Mouse (Mus musculus): ENCODE data around the gene Nccrp1. TPM values are rescaled to one million over a fixed set of nuclear protein-coding genes. Genes with fewer than 3 reads are reported as not detected.
"Not testable (repeated sequence)": the region's sequence is repeated elsewhere in the genome, so short reads cannot be mapped to it uniquely, and the experiment has no call there.

Gene Nccrp1
- total RNA-seq, 2 experiments from 2014 or later, result not detected

DNA sequence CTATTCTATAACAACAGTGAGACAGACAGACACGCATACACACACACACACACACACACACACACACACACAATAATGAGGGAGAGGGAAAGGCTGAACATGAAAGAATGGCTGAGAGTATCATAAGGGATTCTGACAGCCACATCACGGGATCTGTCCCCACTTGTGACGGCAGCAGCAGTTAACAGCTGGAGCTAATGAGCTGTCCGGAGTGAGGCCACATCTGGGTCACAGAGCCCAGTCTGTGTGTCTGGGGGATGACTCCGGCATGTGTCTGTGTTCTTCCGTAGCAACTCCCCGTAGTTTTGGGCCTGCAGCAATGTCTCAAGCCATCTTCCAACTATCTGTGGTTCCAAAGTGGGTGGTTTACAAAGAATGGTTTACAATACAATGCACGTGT is 15.0 kb downstream of the Nccrp1 start:
- no peak for DNase-seq (ENCODE audit: low spot score in 2 of 2)

DNA sequence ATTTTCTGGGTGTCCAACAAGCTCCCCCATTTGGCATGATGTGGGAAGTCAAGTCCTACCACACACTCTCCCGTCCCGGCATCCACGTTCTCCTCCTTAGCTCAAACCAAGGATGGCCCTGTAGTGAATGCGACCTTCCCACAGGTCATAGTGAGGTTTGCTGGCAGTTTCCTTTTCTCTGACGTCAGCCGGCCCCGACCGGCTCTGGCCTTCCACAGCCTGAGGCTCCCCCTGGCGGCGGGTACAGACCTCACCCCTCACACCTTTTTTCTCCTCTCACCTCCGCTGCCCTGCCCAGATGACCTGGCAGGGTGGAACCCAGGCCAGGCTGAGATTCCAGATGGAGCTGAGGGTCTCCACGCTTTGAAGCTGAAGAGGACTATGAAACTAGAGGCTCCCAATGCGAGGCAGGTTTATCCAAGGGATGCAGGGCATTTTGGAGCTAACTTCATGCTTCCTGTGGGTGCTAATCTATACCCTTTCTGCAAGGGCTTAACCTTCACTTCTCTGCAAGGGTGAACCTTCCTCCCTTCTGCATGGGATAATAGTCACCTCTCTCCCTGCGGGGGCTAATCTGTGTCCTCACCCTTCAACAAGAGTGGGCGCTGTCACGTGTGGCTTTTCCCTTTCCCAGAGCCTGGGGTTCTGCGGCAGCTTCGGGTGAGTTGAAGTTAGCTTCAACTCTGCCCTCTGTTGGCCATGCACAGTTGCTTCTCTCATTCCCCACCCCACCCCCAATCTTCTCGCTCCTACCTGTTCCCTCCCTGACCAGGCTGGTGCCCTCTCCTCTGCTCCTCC is 18.9 kb downstream of the Nccrp1 start:
- peak; percentile 72 to 76 for DNase-seq (ENCODE audit: low spot score in 2 of 2)

DNA sequence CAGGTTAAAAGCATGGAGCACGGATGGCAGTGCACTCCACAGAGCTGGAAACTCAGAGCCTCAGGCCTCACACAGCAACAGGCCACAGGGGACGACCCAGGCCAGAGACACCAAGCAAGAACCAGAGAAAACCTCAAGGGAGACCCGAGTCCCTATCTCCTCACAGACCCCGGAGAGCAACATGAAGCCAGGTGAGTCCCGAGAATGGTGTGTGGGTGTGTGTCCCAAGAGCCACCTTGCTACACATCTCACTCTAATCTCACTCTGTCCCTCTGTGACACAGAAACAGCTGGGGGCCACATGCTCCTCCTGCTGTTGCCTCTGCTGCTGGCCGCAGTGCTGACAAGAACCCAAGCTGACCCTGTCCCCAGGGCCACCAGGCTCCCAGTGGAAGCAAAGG is 24.5 kb downstream of the Nccrp1 start, which contains the start of gene Ifnl3:
Gene Ifnl3 (plus strand): TSS at position 301 of the 400 bp plus-strand sequence.
- DNase-seq (ENCODE audit: low spot score in 2 of 2), result not testable (repeated sequence)

DNA sequence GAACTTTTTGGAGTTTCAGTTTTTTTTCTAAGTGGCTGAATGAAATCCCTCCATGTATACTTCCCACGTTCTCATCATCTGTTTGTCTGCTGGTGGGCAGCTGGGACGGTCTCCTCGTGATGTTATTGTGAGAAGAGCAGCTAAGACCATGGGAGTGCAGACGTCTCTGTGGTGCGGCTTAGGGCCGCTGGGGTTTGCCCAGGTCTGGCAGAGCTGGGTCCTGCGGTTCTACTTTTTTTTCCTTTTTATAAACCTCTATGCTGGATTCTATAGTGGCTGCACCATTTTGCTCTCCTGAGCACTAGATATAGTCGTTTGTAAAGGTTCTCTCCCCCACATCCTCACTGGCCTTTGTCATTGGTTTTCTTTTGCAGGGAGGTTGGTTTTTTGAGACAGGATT is 35.6 kb downstream of the Nccrp1 start:
- no peak for DNase-seq (ENCODE audit: low spot score in 2 of 2)

DNA sequence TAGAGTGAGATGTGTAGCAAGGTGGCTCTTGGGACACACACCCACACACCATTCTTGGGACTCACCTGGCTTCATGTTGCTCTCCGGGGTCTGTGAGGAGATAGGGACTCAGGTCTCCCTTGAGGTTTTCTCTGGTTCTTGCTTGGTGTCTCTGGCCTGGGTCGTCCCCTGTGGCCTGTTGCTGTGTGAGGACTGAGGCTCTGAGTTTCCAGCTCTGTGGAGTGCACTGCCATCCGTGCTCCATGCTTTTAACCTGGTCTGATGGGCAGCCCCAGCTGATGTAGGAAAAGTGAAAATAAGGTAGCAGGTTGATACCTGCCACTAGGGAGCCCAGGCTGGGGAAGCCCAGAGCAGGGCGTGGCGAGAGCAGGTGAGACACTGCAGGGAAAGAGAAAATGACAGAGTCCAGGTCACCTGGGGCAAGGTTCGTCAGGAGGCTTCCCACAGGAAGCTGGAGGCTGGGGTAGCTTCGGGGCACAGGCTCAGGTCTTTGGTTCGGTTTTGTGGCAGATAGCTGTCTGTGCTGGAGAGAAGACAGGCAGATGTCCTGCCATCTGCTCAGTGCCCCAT is 36.6 kb downstream of the Nccrp1 start, which contains the start of gene Ifnl2:
Gene Ifnl2 (minus strand): TSS at position 51 of the 570 bp plus-strand sequence.
- not testable (repeated sequence) for DNase-seq (ENCODE audit: low spot score in 2 of 2)

DNA sequence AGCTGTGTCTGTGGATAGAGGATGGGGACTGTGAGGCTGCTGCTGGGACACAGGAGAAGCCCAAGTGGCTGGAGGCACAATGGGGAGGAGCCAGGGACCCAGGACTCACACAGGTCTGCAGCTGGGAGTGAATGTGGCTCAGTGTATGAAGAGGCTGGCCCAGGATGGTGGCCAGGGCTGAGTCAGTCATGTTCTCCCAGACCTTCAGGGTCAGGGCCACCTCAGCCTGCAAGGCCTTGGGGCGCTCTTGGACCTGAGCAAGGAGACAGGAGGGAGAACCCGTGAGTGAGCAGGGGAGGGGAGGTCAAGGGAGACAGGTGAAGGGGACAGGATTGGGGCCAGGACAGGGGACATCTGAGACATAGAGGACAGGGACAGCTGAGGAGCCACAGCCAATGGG is 37.9 kb downstream of the Nccrp1 start:
- DNase-seq (ENCODE audit: low spot score in 2 of 2), result not testable (repeated sequence)

DNA sequence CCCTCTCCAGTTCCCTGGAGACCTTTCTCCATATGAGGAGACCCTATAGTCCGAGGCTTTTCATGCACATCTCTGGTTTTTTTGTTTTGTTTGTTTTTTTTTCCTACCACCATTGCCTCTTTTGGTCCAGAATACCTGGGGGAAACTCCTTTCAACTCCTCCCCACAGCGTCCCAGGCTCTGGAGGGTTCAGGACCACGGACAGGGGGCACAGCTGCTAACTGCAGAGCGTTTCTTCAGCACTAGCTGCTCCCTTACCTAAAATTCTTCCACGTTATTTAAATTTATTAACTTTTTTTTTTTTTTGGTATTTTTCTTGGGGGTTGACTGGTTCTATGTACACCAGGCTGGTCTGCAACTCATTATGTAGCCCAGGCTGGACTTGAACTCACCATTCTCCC is 41.5 kb downstream of the Nccrp1 start:
- no peak for DNase-seq (ENCODE audit: low spot score in 2 of 2)

DNA sequence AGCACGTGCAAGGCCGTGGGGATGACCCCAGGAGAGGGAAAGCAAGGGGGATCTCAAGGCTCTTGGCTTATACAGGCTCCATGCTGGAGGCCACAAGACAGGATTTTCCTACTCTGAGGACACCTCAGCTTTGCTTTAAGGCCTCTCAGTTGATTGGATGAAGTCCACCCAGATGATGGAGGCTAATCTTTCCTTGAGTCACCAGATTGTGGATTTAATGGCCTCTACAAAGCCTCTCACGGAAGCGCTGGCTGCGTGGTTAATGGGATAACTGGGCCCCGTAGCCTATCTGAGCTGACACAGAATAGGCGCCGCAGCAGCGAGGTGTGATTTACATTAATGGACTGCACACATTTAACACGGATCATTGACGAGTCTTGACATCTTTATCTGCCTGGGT is 51.6 kb downstream of the Nccrp1 start:
- DNase-seq (ENCODE audit: low spot score in 2 of 2), result no peak

Small RNAs within 50 kb of the gene (microRNA-seq; reads per million reads assigned to microRNA genes)
- gene Mir7049, result not detected

Other genes with a start within 250 kb of the Nccrp1 start
- not detected for gene Dll3, start 245.0 kb downstream of the Nccrp1 start, total RNA-seq (2021)
- 10 to 100 TPM; 48.9 to 50.0 TPM for gene Timm50, start 235.2 kb downstream of the Nccrp1 start, total RNA-seq (2021)
- 10 to 100 TPM; 76.6 to 78.9 TPM for gene Supt5, start 208.5 kb downstream of the Nccrp1 start, total RNA-seq (2021)
- 1,000 to 10,000 TPM; 1,034 to 1,195 TPM for gene Rps16, start 196.6 kb downstream of the Nccrp1 start, total RNA-seq (2021)
- 10 to 100 TPM; 41.9 to 42.8 TPM for gene Plekhg2, start 174.7 kb downstream of the Nccrp1 start, total RNA-seq (2021)
- gene Zfp36, start 167.0 kb downstream of the Nccrp1 start, total RNA-seq (2021), result 1 to 10 TPM; 8.5 to 9.9 TPM
- 10 to 100 TPM; 23.7 to 25.1 TPM for gene Med29, start 154.5 kb downstream of the Nccrp1 start, total RNA-seq (2021)
- 10 to 100 TPM; 41.2 to 55.6 TPM for gene Paf1, start 154.3 kb downstream of the Nccrp1 start, total RNA-seq (2021)
- gene Gmfg, start 109.8 kb downstream of the Nccrp1 start, total RNA-seq (2021), result 10 to 100 TPM; 16.1 to 16.2 TPM
- gene Lrfn1, start 95.3 kb downstream of the Nccrp1 start, total RNA-seq (2021), result 1 to 10 TPM; 3.3 to 3.6 TPM
- not detected for gene Ifnl2, start 36.8 kb downstream of the Nccrp1 start, total RNA-seq (2021)
- gene Ifnl3, start 24.4 kb downstream of the Nccrp1 start, total RNA-seq (2021), result not detected
- not detected for gene Sycn, start 6.4 kb downstream of the Nccrp1 start, total RNA-seq (2021)
- gene Samd4b, start 50.9 kb upstream of the Nccrp1 start, total RNA-seq (2021), result 10 to 100 TPM; 43.0 to 44.1 TPM
- gene Pak4, start 50.9 kb upstream of the Nccrp1 start, total RNA-seq (2021), result 10 to 100 TPM; 11.9 to 12.4 TPM
- gene Acp7, start 84.1 kb upstream of the Nccrp1 start, total RNA-seq (2021), result not detected
- 1 to 10 TPM; 3.0 to 3.3 TPM for gene Fbxo27, start 145.6 kb upstream of the Nccrp1 start, total RNA-seq (2021)
- gene Fbxo17, start 169.6 kb upstream of the Nccrp1 start, total RNA-seq (2021), result 10 to 100 TPM; 22.1 to 25.3 TPM
- gene Mrps12, start 194.6 kb upstream of the Nccrp1 start, total RNA-seq (2021), result 10 to 100 TPM; 34.4 to 34.8 TPM
- 10 to 100 TPM; 16.2 to 19.5 TPM for gene Sars2, start 194.7 kb upstream of the Nccrp1 start, total RNA-seq (2021)
- gene Ccer2, start 208.9 kb upstream of the Nccrp1 start, total RNA-seq (2021), result not detected
- 10 to 100 TPM; 82.3 to 83.2 TPM for gene Sirt2, start 219.5 kb upstream of the Nccrp1 start, total RNA-seq (2021)
- gene Nfkbib, start 220.3 kb upstream of the Nccrp1 start, total RNA-seq (2021), result 10 to 100 TPM; 17.3 to 20.0 TPM
- gene Rinl, start 241.7 kb upstream of the Nccrp1 start, total RNA-seq (2021), result 1 to 10 TPM; 1.7 to 1.8 TPM

Data from gastrocnemius, postnatal 4 days (tissue).